Mouse (Mus musculus): ENCODE data around the gene Prdm5. TPM values are rescaled to one million over a fixed set of nuclear protein-coding genes. Genes with fewer than 3 reads are reported as not detected.
A peak's percentile ranks its signal among the peaks of the same experiment; 100 is the strongest.

The Prdm5 gene
- polyA plus RNA-seq, 2 experiments, result 26.0 to 26.4 TPM

- H3K4me1 ChIP-seq (ENCODE audit: control insufficient read depth, insufficient read depth, low read length), result peaks cover 6% of the 10 kb centered on the region
- ATAC-seq (ENCODE audit: low FRiP score, low read depth), result no peak
- no peak overlapping the region for H3K4me3 ChIP-seq (replicated peaks; ENCODE audit: low read length)
- no peaks in the 10 kb centered on the region for H3K27me3 ChIP-seq (ENCODE audit: control insufficient read depth, insufficient read depth, low read length)
- no peaks in the 10 kb centered on the region for H3K36me3 ChIP-seq (ENCODE audit: control insufficient read depth, insufficient read depth, low read length)
- no peak for DNase-seq (ENCODE audit: low spot score)
- H3K9ac ChIP-seq (ENCODE audit: low read depth, low read length, severe bottlenecking), result no peak overlapping the region
- no peak overlapping the region for H3K4me2 ChIP-seq (replicated peaks; ENCODE audit: low read depth, low read length, severe bottlenecking)
- TF ChIP-seq POLR2A (IDR thresholded peaks at IDR 0.05; ENCODE audit: borderline replicate concordance, extremely low read depth, insufficient read depth, insufficient read length), result no peak
- no peak overlapping the region for H3K27ac ChIP-seq (replicated peaks; ENCODE audit: low read depth, low read length)
- no peaks in the 10 kb centered on the region for H3K9me3 ChIP-seq (ENCODE audit: control insufficient read depth, low read length)
- 89% methylated on average over 4 of the region's 4 CpGs for WGBS
Measured at GRCm38 (mm10) chr6:65773566-65773965, 5.2 kb upstream of the Prdm5 start.

- Histone ChIP-seq H3K27ac (replicated peaks; ENCODE audit: low read depth, low read length) (no peak overlapping the region), H3K4me1 (ENCODE audit: control insufficient read depth, insufficient read depth, low read length) (peaks cover 7% of the 10 kb centered on the region), H3K27me3 (ENCODE audit: control insufficient read depth, insufficient read depth, low read length) (no peaks in the 10 kb centered on the region), H3K9ac (ENCODE audit: low read depth, low read length, severe bottlenecking) (peak overlapping the region; percentile 94), H3K4me3 (replicated peaks; ENCODE audit: low read length) (peak overlapping the region; percentile 62), H3K4me2 (replicated peaks; ENCODE audit: low read depth, low read length, severe bottlenecking) (peak overlapping the region; percentile 70), H3K36me3 (ENCODE audit: control insufficient read depth, insufficient read depth, low read length) (no peaks in the 10 kb centered on the region), H3K9me3 (ENCODE audit: control insufficient read depth, low read length) (no peaks in the 10 kb centered on the region)
- DNase-seq (ENCODE audit: low spot score) (no peak), ATAC-seq (ENCODE audit: low FRiP score, low read depth) (no peak; the same call in 1 of the 2 replicates)
- no peak for TF ChIP-seq POLR2A (IDR thresholded peaks at IDR 0.05; ENCODE audit: borderline replicate concordance, extremely low read depth, insufficient read depth, insufficient read length)
- WGBS, result 85% methylated on average over 4 of the region's 4 CpGs
Measured at GRCm38 (mm10) chr6:65779689-65780233, 973 bp downstream of the Prdm5 start.

- H3K4me2 ChIP-seq (replicated peaks; ENCODE audit: low read depth, low read length, severe bottlenecking), result no peak overlapping the region
- no peaks in the 10 kb centered on the region for H3K9me3 ChIP-seq (ENCODE audit: control insufficient read depth, low read length)
- H3K4me1 ChIP-seq (ENCODE audit: control insufficient read depth, insufficient read depth, low read length), result peaks cover 7% of the 10 kb centered on the region
- no peak overlapping the region for H3K27ac ChIP-seq (replicated peaks; ENCODE audit: low read depth, low read length)
- WGBS, result 73% methylated on average over 7 of the region's 7 CpGs
- ATAC-seq (ENCODE audit: low FRiP score, low read depth), result no peak
- no peak overlapping the region for H3K9ac ChIP-seq (ENCODE audit: low read depth, low read length, severe bottlenecking)
- no peak for DNase-seq (ENCODE audit: low spot score)
- no peaks in the 10 kb centered on the region for H3K27me3 ChIP-seq (ENCODE audit: control insufficient read depth, insufficient read depth, low read length)
- no peak for TF ChIP-seq POLR2A (IDR thresholded peaks at IDR 0.05; ENCODE audit: borderline replicate concordance, extremely low read depth, insufficient read depth, insufficient read length)
- H3K36me3 ChIP-seq (ENCODE audit: control insufficient read depth, insufficient read depth, low read length), result no peaks in the 10 kb centered on the region
- H3K4me3 ChIP-seq (replicated peaks; ENCODE audit: low read length), result no peak overlapping the region
Measured at GRCm38 (mm10) chr6:65781441-65781840, 2.7 kb downstream of the Prdm5 start.

GRCm38 (mm10) chr6:65783670-65784069 lies 4.9 kb downstream of the Prdm5 start:
- peaks cover under 1% of the 10 kb centered on the region; the same call in 1 of the 2 replicates for H3K4me1 ChIP-seq (ENCODE audit: control insufficient read depth, insufficient read depth, low read length)

GRCm38 (mm10) chr6:65792923-65793322 lies 14.1 kb downstream of the Prdm5 start:
- Histone ChIP-seq H3K36me3 (ENCODE audit: control insufficient read depth, insufficient read depth, low read length) (peaks cover 6% of the 10 kb centered on the region; the same call in 1 of the 2 replicates), H3K4me3 (replicated peaks; ENCODE audit: low read length) (no peak overlapping the region), H3K9ac (ENCODE audit: low read depth, low read length, severe bottlenecking) (no peak overlapping the region), H3K9me3 (ENCODE audit: control insufficient read depth, low read length) (no peaks in the 10 kb centered on the region), H3K27me3 (ENCODE audit: control insufficient read depth, insufficient read depth, low read length) (no peaks in the 10 kb centered on the region), H3K4me2 (replicated peaks; ENCODE audit: low read depth, low read length, severe bottlenecking) (no peak overlapping the region), H3K27ac (replicated peaks; ENCODE audit: low read depth, low read length) (no peak overlapping the region), H3K4me1 (ENCODE audit: control insufficient read depth, insufficient read depth, low read length) (0 out of 2 replicates have a peak, but pooled peaks cover 3% of the 10 kb centered on the region)
- TF ChIP-seq POLR2A (IDR thresholded peaks at IDR 0.05; ENCODE audit: borderline replicate concordance, extremely low read depth, insufficient read depth, insufficient read length), result no peak
- DNase-seq (ENCODE audit: low spot score) (no peak), ATAC-seq (ENCODE audit: low FRiP score, low read depth) (no peak)
- WGBS, result 83% methylated on average over 2 of the region's 2 CpGs

More at GRCm38 (mm10) chr6:65783670-65784069, 4.9 kb downstream of the Prdm5 start:
- Histone ChIP-seq H3K27ac (replicated peaks; ENCODE audit: low read depth, low read length) (no peak overlapping the region), H3K4me3 (replicated peaks; ENCODE audit: low read length) (no peak overlapping the region), H3K36me3 (ENCODE audit: control insufficient read depth, insufficient read depth, low read length) (no peaks in the 10 kb centered on the region), H3K4me2 (replicated peaks; ENCODE audit: low read depth, low read length, severe bottlenecking) (no peak overlapping the region), H3K27me3 (ENCODE audit: control insufficient read depth, insufficient read depth, low read length) (no peaks in the 10 kb centered on the region), H3K9me3 (ENCODE audit: control insufficient read depth, low read length) (no peaks in the 10 kb centered on the region), H3K9ac (ENCODE audit: low read depth, low read length, severe bottlenecking) (no peak overlapping the region)
- TF ChIP-seq POLR2A (IDR thresholded peaks at IDR 0.05; ENCODE audit: borderline replicate concordance, extremely low read depth, insufficient read depth, insufficient read length), result no peak
- ATAC-seq (ENCODE audit: low FRiP score, low read depth) (no peak), DNase-seq (ENCODE audit: low spot score) (no peak)
- WGBS, result 76% methylated on average over 1 of the region's 1 CpGs
